Mouse (Mus musculus): Measurements from ENCODE around the gene Cyp2c50. TPM values are rescaled to one million over a fixed set of nuclear protein-coding genes. Genes with fewer than 3 reads are reported as not detected.

Cyp2c50 gene
- total RNA-seq (2023), result not detected

DNA sequence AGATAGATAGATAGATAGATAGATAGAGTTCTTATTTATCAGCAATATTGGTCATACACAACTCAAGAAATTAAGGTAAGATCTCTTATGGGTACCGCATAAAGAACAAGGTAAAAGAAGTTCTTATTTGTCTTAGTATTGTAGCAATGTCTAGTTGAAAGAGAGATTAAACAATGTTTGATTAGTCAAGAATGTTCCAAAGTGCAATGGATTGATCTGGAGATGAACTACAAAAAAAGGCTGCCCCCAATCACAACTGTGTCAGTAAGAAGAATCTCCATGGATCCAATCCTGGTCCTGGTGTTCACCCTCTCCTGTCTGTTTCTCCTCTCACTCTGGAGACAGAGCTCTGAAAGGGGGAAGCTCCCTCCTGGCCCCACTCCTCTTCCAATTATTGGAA is at the start of gene Cyp2c50:
Gene Cyp2c50 (plus strand): TSS at position 268 of the 400 bp plus-strand sequence.

DNA sequence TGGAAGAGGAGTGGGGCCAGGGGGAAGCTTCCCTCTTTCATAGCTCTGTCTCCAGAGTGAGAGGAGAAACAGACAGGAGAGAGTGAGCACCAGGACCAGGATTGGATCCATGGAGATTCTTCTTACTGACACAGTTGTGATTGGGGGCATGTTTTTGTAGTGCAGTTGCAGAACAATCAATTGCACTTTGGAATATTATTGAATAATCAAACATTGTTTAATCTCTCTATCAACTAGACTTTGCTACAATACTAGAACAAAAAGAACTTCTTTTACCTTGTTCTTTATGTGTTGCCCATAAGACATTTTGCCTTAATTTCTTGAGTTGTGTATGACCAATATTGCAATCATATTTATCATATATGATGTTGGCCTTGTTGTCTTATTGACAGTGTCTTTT is 15.8 kb upstream of the Cyp2c50 start, which contains the start of gene Cyp2c54:
Gene Cyp2c54 (minus strand): TSS at position 127 of the 400 bp plus-strand sequence.

Other genes with a start within 250 kb of the Cyp2c50 start
- gene Cyp2c69, start 202.9 kb upstream of the Cyp2c50 start, total RNA-seq (2023), result not detected
- gene Cyp2c37, start 97.3 kb upstream of the Cyp2c50 start, total RNA-seq (2023), result not detected
- not detected for gene Cyp2c54, start 15.9 kb upstream of the Cyp2c50 start, total RNA-seq (2023)
- gene Cyp2c70, start 97.6 kb downstream of the Cyp2c50 start, total RNA-seq (2023), result not detected
- 206 TPM for gene Pdlim1, start 182.2 kb downstream of the Cyp2c50 start, total RNA-seq (2023)